Mouse (Mus musculus): Measurements from ENCODE around the gene Zfp568.
"Not testable (repeated sequence)": the region's sequence is repeated elsewhere in the genome, so short reads cannot be mapped to it uniquely, and the experiment has no call there.

Zfp568 gene

DNA sequence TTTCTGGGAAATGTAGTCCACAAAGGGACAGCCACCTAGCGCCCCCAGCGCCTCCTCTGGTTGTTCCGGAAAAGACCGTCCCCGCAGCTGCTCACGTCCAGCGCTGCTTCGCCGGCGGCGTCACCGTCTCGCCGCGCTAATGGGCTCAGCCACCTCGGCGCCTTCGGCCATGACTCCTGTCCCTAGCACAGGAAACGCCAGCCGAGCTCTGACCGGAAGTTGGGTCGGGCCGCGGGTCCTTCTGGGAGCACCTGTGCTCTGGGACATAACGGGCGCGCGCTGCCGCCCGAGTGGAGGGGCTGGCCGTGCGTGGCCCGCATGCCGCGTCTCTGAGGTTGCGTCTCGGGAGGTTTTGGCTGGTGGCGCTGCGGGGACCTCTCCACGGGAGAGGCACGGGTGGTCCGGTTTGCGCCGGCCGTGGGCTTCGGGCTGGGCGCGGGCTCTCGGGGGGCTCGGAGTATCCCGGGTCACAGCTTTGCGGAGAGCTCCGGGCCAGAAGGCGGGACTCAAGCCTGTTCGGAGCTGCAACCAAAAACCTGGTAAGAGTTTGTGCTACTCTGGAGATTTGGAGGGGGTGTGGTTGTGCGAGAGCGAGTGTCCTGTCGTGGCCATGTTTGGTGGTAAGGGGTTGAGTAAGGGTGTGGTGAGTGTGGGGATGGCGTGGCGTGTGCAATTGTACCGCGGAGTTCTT lies at the start of gene Zfp568:
TSS of gene Zfp568 (plus strand) at position 266 of the 691 bp plus-strand sequence.
- peak; percentile 66 for DNase-seq (ENCODE audit: low read depth, low spot score)

DNA sequence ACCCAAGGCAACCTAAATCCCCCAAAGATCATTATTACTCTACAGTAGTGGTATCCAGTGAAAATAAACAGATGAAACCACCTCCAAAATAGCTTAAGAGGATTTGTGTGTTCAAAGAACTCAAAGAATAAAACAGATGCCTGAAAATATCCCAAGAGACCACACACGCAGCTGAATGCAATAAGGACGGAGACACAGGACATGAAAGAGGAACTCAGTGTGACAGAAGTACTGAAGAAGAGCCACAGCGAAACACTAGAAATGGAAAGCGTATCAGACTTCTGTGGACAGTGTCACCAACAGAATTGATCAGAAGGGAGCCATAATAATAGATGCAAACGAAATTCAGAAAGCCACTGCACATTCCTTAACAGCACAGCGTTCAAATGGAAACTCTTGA lies 44.9 kb upstream of the Zfp568 start:
- DNase-seq (ENCODE audit: low read depth, low spot score), result no peak

DNA sequence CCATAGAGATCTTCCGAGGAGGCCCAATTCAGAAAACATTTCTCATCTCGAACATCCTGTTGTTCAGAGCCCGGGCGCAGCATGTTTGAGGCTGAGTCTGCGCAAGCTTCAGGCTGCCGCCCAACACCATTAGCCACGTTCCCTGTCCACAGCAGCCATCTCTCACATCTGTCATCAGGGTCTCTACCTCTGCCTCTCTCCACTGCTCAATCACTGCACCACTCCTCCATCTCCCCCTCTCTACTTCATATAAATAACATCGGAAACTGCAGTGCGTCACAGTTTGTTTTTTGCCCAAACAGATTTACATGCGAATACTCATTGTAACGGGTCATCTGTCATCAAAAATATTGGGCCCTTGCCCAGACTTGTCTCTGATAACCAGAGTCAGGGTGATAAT lies 42.7 kb upstream of the Zfp568 start:
- DNase-seq (ENCODE audit: low read depth, low spot score), result no peak

DNA sequence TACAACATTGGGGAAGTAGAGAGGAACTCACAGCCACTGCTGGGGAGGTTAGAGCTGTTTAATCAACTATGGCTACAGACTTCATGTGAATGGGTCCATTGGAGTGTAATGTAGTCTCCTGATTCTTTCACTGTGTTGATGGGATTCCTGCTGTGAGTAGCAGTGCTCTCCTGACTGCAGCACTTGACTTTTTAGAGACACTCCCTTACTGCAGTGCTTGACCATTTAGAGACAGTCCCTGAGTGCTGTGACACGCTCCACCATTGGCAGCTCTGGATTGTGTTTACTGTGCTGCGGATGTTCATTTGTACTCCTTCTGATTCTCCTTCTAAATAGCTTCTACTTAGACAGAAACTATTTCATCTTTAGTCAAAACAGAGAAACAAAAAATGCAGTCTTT lies 41.0 kb upstream of the Zfp568 start:
- no peak for DNase-seq (ENCODE audit: low read depth, low spot score)

DNA sequence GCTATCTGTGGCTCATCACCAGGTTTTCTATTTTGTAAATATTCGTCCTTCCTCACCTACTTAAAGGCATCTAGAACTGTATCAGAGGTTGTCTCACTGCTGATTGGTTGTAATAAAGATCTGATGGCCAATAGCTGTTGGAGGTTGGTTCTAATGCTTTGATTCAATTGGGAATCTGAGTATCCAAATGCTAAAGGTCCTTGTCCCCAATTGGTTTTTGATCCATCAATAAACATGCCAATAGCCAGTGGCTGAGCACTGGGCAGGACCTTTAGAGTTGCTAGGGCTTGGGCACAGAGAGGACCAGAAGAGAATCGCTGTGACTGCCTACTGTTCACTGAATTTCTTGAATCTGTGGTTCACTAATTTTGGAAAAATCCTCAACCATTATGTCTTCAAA lies 40.0 kb upstream of the Zfp568 start:
- no peak for DNase-seq (ENCODE audit: low read depth, low spot score)

DNA sequence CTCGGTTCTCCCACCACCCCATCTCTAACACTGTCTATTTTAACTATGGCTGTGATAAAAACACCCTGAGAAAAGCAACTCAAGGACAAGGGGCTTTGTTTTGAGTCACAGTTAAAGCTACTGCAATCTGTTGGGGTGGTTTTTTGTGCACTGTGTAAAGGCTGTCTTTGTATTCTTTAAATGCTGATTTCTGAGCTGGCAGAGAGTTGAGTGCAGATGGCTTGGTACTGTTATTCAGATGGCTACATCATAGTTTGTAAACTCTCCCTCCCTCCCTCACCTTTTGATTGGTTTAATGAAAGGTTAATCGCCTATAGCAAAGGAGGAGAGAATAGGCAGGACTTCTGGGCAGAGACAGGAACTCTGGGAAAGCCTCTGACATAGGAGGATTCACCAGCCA lies 39.6 kb upstream of the Zfp568 start:
- DNase-seq (ENCODE audit: low read depth, low spot score), result peak; percentile 46

DNA sequence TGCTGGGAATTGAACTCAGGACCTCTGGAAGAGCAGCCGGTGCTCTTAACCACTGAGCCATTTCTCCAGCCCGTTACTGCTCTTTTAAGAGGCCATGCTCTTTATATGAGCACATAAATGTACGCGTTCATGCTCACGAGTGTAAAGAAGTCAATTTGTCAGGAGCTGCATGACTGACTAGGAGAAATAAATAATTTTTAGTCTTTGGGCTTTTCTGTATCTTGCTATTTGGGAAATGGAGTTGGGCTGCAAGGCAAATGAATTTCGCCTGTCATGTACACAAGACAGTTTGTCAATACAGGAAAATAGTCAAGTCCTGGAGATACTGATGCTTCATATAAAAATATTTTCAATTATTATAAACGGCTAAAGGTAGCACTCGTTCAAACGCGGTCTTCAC lies 30.7 kb upstream of the Zfp568 start:
- DNase-seq (ENCODE audit: low read depth, low spot score), result no peak

DNA sequence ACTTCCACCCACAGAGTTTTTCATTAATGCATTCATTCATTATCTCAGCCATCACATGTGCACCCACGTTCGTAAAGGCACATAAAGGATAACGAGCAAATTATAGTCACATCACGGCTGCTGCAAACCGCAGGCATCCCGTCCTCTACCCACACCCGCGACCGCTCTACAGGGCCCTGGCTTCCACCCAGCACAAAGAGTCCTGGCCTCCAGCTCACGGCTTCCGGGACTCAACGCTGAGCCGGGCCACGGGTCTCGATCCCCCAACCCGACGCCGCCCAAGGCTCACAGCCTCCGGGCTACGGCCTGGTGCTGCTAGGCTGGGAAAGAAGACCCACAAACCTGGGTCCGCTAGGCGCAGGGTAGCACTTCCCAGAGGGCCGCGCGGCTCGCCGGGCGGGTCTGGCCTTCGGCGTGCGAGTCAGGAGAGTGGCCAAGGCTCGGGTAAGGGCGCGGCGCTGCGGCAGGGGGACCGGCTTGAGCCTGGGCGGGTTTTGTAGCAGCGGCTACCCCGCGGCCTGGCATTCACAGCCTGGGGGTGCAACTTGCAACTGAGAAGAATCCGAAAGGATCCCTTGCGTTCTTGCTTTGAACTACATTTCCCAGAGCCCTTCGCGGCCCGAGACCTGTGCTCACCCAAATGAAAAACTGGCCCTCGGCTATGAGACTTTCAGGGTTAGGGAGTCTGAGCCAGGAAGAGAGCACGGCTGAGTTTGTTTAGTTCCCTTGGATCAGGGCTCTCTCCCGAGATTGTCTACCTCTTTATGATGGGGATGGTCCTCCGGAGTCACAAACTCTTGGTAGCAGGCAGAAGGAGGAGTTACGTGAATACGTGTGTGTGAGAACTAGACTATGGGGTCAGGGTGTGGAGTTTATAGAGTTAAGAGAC lies 30.0 kb upstream of the Zfp568 start, which contains the start of gene Zfp74:
TSS of gene Zfp74 (minus strand) at position 577 of the 889 bp plus-strand sequence.
- DNase-seq (ENCODE audit: low read depth, low spot score), result peak; percentile 80

DNA sequence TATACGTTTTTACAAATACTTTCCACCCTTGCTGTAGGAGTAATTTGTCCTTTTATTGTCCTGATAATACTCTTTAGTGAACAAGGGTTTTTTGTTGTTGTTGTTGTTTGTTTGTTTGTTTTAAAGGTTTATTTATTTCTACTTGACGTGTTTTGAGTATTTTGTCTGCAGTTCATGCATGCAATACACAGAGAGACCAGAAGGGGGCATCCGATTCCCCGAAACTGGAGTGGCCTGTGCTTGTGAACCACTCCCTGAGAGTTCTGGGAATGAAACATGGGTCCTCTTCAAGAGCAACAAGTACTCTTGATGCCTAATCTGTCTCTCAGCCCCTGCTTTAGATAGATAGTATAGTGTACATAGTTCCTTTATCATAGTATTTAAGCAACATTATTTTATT lies 29.0 kb upstream of the Zfp568 start:
- peak; percentile 45 for DNase-seq (ENCODE audit: low read depth, low spot score)

DNA sequence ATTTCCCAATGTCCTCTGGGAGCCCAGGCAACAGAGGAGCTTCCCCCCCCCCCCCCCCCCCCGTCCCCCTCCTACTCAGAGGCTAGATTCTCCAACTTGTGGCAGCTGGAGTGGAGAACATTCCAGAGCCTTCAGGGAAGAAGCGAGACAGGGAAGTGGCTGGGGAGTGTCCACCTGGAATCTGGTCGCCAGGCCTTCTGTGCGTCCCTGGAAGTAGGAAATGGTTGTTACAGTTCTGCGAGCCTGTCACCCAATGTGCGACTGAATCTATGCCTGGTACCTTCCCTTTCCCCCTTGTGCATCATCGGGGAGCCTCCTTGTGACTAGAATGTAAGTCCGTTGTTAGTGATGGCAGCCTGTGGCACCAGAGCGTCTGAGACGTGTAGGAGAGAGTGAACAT lies 27.5 kb upstream of the Zfp568 start:
- no peak for DNase-seq (ENCODE audit: low read depth, low spot score)

DNA sequence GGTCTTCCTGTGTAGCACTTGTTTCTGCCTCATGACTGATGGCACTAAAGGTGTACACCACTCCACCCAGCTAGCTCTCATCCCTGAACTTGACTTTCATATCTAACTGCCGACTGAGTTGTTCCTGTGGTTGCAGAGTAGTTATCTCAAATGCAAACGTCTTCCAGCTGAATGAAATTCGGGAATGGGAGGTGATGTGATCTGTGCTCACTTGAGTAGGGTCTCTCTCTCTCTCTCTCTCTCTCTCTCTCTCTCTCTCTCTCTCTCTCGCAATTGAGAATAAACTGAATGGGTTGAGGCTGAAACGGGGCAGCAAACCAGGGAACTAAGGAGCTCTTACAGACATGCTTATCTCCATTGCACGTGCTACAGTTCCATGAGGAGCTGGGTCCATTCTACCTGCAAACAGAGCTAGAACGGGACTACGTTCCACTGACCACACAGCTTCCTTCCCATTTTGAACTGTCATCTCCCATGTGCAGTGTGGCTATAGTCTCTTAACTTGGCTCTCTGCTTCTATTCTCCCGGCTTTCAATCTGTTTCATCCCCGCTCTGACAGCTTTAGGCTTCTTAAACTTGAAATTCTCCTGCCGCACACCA lies 25.5 kb upstream of the Zfp568 start:
- DNase-seq (ENCODE audit: low read depth, low spot score), result no peak

DNA sequence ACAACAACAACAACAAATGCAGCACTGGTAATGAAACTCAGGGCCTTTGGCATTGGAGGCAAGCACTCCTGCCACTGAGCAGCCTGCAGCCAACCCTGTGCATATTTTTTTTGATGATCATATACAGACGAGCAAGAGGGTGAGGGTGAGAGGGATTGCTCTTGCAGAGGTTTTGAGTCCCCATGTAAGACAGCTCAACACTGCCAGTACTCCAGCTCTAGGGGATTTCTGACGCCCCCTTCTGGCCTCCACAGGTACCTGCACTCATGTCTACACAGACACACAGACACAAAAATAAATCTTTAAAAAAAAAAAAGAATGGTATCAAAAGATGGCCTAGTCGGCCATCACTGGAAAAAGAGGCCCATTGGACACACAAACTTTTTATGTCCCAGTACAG lies 24.8 kb upstream of the Zfp568 start:
- no peak for DNase-seq (ENCODE audit: low read depth, low spot score)

DNA sequence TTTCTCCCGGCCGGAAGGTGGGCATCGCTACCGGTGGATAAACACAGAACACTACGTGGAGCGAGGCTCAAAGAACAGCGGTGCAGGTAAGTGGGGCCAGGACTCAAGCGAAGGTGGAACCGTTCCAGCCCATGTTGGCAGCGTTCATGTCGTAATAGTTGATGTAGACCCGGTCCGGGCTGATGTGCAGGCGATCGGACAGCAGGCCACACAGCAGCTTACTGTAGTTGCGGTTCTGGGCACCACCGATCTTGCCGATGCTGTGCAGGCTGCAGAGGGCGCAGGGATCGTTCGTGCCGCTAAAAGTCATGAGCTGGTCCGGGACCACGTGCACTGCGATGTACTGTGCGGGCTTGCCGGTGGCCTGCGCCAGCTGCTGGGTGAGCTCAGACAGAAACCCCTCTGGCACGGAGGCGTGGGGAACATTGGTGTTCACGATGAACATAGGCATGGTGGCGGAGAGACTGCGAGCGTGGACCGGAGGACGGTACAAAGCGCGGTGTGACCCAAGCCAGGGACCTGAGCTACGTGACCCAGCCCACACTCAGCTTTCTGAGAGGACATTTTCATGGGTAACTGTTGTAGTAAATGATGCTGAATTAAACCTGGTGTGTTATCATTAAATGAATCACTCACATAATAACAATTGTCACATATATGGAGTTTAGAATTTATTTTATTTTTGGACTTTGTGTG lies 18.5 kb upstream of the Zfp568 start:
- DNase-seq (ENCODE audit: low read depth, low spot score), result not testable (repeated sequence)

DNA sequence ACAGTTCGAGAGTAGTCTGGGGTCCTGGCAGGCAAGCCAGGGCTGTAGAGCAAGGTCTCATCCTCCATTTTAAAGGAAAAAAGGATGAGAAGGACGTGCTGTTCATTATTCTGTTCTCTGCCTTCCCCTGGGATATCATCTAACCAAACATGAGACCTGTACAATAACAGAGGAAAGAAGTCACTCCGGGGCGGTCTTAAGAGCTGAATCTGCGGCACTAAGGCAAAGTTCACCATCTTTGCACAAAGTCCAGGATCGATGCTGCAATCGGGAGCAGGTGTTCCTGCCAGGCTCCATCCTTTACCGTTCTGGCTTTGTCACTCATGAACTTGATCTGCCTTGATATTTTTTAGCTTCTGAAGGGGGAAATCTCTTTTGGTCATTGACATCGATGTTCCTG lies 13.1 kb upstream of the Zfp568 start:
- no peak for DNase-seq (ENCODE audit: low read depth, low spot score)

DNA sequence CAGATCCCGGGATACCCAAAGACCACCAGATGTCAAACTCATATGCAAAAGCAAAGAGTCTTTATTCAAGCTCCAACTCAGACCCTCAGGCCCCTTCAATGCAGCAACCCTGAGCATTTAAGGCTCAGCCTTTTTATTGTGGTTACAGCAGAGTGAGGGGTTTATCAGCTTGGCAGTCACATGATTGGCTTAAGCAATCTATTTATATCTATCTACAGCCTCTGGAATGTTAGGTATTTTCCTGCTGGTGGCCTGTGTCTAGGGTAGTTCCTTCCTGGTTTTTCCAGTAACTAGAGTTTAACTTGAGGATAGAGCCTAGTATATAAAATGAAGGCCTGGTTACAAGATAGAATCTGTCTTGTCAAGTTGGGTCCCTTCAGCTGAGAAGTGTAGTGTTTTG lies 3.0 kb upstream of the Zfp568 start:
- DNase-seq (ENCODE audit: low read depth, low spot score), result no peak

DNA sequence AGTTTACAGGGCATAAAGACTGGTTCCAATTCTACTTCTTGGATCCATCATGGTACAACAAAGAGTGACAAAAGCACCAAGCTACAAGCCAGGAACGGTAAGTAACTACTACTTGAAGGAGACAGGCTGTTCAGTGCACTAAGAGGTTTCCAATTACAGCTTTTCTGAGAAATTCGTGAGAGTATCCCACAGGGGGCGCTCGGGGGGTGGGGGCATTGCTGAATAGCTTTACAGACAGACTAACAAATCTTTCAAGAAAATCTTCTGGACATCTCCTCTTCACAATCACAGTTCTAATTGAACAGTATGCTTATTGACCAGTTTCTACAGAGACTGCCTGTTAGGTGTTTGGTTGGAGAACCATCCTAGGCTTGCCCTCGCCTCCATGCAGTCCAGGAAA lies 2.3 kb upstream of the Zfp568 start:
- DNase-seq (ENCODE audit: low read depth, low spot score), result no peak

DNA sequence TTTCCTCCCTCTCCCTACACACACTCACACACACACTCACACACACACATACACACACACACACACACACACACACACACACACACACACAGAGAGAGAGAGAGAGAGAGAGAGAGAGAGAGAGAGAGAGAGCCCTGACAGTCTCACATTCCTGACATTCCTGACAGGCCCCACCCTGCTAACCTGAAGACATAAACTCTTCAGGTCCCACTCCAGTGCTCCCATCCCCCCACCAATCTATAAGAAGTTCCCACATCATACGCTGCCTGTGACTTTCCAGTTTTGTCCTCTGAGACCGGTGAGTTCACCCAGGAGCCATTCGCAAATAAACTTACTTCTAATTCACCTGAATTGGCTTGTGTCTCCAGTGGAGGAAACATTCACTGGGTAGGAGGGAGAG lies 1.9 kb upstream of the Zfp568 start:
- no peak for DNase-seq (ENCODE audit: low read depth, low spot score)

DNA sequence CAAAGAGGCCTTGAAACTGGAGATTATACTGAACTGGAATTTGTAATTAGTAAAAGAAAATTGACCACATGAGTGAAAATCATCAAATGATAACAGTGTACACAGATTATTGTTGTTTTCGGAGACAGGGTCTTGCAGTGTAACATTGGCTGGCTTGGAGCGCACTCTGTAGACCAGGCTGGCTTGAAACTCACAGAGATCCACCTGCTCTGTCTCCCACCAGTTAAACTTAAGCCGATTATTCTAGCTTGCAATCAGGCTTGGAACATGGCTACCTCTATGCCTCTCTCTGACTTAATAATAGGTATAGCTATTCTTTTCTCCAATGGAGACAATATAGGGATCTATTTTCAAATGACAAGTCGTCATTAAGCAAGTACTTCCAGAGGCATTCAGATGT lies 1.4 kb upstream of the Zfp568 start:
- no peak for DNase-seq (ENCODE audit: low read depth, low spot score)

DNA sequence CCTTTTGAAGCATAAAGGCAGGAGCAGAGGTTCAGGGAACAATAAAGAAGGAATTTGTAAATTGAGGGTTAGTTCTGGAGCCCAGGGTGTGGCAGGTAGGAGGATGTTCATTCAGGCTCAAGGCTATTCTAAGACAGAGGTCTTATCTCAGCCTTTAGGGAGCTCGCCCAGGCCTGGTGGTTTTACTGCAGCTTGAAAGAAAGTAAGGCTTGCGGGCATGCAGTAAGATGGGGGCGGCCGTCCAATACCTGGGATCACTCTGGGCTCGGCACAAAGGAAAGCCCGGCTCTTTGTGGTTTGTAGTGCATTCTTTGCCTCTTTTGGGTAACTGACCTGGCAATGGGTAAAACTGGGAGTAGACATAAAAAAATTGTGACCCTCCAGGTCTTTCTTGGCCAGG lies 824 bp upstream of the Zfp568 start:
- peak; percentile 46 for DNase-seq (ENCODE audit: low read depth, low spot score)

DNA sequence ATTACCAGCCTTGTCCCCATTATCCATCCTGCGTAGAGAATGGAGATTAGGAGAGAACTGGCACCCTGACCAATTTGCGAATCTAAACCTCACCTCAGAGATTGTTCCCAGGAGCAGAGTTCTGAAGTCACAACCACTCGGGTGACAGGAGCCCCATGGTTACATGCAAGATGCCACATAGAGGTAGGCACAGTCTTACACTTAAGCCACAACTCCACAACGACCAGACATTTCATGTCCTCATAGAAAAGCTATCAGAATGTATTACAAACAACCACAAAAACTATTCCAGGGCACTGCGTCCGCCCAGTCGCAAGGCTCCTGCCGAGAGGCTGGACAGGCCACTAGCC lies 440 bp upstream of the Zfp568 start:
- no peak for DNase-seq (ENCODE audit: low read depth, low spot score)

DNA sequence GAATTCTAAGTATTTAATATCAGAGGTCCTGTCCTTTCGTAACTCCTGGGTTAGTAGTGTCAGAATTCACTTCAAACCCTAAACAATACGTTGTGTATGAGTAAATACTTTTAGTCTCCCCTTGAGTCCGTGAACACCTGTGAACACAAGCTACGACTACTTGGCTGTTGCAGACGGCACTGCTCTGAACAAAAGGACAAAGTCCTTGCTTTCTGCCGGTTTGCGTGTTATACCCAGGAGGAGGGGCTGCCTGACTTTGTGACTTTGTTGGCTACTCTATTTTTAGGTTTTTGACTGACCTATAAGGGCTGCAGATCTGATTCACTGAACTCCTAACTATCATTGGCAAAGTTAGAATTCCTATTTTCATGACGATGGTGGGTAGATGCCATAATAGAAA lies 2.3 kb downstream of the Zfp568 start:
- no peak for DNase-seq (ENCODE audit: low read depth, low spot score)

DNA sequence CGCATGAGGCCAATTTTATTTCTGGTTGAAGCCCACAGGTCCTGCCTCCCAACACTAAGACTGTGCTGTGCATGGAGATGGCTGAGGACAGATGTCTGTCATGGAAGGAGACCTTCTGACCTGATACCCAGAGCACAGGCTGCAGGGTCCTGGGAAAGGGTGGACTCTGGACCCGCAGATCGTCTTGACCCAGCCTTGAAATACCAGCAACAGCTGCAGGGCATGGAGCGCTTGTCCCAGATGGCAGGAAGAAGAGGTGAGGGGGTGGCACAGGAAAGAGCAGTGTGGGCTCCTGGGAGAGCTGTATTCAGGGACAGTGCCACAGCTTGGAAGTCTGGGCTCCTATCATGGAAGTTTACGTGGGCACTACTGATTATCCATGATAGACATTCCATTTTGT lies 3.8 kb downstream of the Zfp568 start:
- no peak for DNase-seq (ENCODE audit: low read depth, low spot score)
